Mouse (Mus musculus): Measurements from ENCODE around the gene Cfap300.

Cfap300 gene

DNA sequence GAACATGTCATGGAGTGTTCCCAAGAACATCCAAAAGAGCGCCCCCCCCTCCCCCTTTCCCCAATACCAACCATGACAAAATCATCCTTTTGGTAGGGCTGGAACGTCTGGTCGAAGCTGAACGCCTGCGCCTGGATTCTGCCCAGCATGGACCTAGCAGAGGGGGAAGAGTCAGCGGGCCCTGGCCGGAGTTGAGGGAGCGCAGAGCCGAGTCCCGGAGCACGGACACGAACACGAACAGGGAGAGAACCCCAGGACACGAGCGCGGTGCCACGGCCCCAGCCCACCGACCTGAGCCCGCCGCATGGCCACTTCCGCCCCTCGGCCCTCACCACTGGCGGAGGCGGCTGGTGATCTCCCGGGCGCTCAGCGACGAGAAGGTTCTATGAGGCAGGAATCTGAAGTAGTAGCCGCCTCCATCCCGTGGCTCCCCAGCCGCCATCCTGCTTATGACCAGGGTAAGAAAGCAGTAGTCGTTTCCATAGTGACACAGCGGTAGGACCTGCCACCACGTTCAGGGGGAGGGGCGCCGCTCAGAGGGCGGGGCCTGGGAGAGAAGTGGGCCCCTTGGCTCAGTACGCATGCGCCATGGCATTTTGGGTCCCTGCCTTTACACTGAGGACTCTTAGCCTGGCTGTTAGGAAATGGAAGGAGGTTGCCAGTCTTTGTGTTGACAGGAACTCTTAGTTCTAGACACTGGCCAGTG is at the start of gene Cfap300:
Cfap300 (minus strand) TSS at position 486 of the 706 bp plus-strand sequence.
- DNase-seq (ENCODE audit: low read depth, low spot score) = peak; percentile 92

DNA sequence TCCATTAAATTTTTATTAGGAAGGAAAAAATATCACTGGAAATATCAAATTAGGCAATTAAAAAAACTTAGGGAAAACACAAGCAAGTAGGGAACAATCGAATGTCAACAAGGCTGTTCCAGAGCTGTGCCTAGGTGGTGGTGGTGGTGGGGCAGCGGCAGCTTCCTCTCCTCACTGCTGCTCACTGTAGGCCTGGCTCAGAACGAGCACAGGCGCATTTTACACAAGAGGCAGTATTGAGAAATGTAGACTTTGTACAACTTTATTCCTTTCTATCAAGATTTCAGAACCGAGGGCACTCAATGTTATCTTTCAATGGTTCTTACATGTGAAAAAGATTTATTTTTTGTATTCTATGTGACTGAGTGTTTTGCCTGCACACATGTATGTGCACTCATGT is 36.3 kb upstream of the Cfap300 start:
- DNase-seq (ENCODE audit: low read depth, low spot score) = no peak

DNA sequence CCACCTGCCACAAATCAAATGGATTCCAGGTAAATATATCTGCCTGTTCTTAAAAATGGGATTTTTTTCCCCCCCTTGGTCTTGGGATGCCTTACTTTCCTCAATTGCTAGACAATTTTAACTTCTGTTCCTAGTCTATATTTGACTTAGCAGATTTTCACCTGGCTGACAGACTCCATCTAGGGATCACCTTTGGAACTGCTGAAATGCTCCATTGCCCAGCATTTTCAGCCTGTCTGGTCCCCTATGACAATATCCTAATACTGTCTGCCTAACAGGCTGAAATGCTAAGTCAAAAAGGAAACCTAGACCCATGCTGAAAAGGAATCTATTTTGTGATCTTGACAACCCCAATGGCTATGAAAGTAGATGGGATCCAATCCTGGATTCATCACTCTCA is 31.7 kb upstream of the Cfap300 start:
- no peak for DNase-seq (ENCODE audit: low read depth, low spot score)

DNA sequence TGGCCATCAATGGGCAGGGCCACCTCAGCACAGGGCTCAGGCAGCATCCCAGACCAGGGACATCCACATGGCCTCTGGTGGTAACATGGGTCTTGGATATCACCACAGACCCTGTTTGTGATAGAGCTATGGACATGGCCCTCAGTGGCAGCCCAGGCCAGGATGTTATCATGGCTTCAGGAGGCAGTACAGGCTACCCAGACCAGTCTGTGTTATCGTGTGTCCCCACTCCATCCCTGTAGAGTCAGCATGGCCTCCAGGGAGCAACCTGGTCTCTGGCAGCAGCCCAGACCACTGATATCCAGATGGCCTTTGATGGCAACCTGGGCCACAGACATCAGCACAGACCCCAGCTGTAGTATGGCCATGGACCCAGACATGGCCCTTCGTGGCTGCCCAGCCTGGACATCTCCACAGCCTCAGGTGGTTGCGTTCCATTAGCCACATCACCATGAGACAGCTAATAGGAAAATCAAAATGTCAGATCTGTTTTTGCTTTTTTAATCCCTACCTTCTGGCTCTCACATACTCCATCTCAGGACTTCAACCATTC is 30.7 kb upstream of the Cfap300 start:
- no peak for DNase-seq (ENCODE audit: low read depth, low spot score)

DNA sequence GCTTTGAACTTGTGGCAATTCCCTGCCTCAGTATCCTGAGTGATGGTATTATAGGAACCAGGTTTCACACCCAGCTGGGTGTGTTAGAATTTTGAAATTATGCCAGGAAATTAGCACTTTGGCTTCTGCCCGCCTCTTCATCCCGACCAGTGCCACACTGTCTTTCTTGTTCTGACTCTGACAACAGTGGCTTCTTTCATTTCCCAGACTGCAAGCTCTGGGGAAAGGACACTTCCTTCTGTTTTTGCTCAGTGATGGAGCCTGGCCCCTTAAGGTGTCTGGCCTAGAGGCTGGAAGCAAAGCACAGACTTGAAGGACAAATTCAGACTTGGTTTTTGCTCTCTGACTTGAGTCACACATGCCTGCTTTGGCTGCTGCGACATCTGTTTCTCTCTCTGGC is 17.0 kb upstream of the Cfap300 start:
- no peak for DNase-seq (ENCODE audit: low read depth, low spot score)

DNA sequence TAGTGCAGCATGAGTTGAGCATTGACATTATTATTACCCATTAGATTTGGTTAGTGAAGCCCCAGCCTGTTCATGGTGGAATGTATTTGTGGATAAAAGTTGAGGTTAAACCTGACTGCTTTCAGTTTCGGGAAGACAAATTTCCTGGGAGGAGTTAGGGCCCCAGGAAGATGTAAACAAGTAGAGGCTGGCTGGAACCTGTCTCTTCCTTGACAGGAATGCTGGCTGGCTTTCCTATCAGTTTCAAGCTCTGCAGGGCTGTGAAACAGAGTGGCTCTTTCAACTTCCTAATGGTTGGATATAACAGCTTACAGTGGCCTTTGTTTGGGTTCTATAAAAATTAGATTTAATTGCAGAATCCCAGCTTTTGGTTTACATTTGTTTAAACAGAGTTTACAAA is 12.2 kb upstream of the Cfap300 start:
- DNase-seq (ENCODE audit: low read depth, low spot score) = no peak

DNA sequence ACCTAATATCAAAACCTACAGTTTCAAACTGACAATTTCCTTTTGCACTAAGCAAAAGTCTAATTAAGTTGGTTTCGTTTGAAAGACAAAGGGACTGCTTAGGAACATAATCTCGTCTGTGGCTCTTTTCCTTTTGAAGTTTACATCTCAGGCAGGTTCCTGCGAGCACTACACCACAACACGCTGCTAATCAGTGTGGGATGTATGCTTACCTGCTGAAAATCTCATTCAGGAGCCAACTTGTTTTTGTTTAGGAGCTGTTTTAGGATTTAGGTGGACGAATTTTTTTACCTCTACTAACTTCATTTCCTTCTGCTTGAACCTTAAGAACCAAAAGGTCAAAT is 393 bp upstream of the Cfap300 start:
- DNase-seq (ENCODE audit: low read depth, low spot score) = no peak

DNA sequence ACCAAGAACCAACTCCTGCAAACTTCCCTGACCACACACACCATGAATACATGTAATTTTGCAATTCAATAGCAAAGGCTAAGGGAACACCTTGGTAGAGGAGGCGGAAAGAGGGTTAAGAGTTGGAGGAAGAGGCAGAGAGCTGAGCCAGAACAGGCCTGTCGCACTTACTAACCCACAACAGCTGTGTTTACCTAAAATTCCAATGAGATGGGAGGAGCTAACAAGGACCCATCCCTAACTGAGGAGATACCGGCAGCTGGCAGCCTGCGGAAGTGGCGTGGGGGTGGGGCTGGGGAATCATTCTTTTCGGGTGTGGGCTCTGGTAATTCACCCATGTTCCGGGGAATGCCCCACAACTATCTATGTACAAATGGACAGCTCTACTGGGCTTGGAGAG is 7.1 kb downstream of the Cfap300 start:
- DNase-seq (ENCODE audit: low read depth, low spot score) = no peak

DNA sequence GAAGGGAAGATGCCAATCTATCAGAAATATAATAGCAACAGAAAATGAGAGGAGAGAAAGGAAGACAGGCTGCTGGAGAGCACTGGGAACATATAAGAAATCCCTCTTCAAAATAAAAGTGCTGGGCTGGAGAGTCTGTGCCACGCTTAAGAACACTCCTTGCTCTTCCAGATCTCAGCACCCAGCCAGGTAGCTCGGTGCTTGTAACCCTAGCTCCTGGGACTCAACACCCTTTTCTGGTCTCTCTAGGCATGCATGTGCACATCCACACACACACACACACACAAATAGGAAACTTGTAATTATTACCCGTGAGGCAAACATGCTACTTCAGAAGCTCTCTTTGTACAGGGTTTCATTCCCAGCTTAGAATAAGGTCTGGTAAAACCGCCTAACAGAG is 7.5 kb downstream of the Cfap300 start:
- DNase-seq (ENCODE audit: low read depth, low spot score) = no peak

DNA sequence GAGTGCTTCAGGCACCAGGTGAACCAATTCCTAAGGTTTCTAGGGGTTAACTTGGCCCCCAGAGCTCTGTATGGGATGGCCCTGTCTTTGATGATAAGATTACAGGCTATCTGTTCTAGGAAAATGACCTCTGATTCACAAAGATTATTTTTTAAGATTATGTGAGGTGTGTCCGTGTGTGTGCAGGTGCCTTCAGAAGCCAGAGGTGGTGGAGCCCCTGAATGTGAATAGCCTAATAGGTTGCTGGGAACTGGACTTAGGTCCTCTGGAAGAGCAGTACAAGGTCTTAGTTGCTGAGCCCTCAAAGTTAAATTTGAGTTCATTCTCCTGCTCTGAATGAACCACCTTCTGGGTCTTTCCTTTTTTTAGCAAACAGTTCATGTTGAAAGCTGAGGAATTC is 8.5 kb downstream of the Cfap300 start:
- DNase-seq (ENCODE audit: low read depth, low spot score) = no peak

DNA sequence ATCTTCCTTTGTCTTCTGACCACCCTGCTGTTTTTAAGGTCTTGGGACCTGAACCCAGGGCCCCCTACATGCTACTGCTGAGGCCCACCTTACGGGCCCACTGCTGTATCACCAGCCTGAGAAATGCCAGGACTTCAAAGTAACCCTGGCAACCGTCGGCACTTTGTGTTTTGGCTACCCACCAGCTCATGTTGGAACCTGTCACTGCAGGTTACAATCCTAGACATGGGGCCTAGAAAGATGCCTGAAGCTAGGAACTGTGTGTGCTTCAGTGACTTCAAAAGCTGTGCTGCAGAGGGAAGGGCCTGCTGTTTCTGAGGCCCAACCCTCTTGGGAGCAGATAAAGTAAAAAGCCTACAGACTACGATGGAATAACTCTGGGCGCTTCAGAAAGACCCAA is 9.8 kb downstream of the Cfap300 start:
- no peak for DNase-seq (ENCODE audit: low read depth, low spot score)

DNA sequence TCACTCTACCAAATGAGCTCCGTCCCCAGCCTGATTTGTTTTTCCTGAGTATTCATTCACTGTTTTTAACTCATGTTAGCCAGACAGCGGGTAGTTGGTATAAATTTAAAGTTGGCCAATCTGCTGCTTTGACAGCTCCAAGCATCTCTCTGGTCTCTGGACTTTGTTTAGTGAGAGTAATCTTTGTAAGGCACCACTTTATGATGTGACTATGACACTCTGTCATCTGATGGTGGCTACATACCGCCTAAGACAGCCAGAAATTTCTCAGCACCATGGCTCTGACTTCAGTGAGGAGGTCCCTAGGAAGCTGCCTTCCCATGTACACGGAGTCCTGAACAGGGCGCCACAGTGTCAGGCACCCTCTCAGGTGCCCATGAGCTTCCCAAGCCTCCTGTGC is 24.0 kb downstream of the Cfap300 start:
- DNase-seq (ENCODE audit: low read depth, low spot score) = no peak

DNA sequence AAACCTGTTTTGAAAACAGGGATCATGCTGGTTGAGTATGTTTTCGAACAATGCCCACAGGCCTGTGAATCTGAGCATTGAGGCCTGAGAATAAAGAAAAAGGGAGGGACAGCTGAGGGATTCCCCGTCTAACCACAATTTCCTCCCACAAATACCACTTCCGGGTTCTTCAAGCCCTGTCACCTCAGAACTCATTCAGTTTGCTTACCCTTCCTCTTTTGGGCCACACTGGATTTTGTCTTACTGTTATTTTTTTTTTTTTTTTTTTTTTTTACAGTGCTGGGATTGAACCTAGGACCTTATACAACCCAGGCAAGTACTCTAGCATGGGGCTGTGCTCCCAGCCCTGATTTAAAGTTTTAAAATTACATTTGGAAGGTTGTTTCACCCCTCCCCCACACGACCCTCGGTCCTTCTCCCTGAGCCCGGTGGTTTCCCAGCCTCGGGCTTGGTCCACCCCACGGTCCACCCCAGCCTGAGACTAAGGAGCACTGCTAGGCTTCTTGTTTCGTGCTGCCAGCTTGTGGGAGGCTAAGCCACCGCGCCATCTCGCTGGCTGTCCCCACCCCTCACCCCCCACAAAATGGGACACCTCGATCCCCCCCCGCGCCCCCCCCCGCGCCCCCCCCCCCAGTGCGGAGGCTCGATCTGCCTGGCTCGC is 25.2 kb downstream of the Cfap300 start:
- DNase-seq (ENCODE audit: low read depth, low spot score) = no peak

DNA sequence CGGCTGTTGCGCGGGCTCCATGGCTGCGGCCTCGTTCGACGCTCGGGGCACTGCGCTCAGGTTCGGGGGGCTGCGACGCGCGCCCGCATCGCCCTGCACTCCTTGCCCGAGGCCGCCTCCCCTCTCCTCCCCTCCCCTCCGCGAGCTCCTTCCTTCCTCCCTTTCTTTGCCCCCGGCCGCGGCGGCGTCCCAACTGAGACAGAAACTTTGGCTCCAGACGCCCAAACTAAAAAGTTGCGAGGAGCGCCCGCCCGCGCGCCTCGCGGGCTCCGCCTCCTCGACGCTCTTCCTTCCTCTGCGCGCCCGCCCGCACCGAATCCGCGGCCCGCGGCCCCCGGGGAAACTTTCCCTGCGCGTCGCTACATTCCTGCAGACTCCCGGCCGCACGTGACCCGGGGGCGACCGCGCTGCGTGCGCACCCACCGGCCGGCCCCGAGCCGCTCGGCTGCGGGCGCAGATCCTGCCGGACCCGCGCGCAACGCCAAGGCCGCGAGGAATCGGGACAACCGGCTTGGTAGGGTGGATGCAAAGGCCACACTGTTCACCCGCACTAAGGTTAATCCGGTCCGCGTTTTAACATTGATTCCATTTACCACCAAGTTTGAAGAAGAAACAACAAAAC is 38.1 kb downstream of the Cfap300 start, which contains the start of gene Yap1:
Yap1 (minus strand) TSS at position 227 of the 622 bp plus-strand sequence.
- DNase-seq (ENCODE audit: low read depth, low spot score) = peak; percentile 88

DNA sequence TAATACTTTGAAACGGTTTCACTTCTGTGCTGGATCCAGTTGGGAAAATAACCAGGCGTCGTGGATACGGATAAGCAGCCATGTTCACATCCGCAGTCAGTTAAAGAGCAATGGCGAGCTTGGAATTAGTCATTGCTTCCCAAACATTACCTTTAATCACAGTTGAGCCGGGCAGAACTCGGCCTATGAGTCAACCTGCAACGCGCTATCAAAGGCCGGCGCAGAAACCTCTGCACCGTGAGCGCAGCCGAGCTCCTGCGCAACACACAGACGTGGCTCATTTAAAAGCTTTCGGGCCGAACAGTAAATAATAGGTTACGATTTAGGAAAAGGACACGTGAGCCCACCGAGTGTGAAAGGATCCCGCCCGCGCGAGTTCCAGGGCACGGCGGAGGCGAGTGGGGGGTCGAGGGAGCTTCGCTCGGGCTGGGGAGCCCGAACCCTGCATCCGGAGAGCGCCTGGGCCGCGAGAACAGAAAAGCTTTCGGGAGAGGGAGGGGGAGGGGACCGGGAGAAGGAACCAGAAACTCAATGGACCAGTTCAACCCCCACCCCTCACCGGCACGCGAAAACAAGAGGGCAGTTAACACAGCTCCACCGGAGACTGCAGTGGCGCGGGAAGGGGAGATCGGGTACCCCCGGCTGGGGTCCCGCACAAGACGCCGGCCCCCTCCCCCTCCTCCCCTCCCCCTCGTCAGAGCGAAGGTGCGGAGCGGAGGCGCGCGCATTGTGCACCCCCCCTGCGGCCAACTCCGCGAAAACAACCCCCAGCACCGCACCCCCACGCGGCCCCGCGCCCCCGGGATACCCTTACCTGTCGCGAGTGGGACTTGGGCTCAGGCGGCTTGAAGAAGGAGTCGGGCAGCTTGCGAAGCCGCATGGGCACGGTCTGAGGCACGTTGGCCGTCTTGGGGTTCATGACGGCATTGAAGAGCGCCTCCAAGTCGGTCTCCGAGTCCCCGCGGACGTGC is 39.0 kb downstream of the Cfap300 start:
- peak; percentile 46 for DNase-seq (ENCODE audit: low read depth, low spot score)

DNA sequence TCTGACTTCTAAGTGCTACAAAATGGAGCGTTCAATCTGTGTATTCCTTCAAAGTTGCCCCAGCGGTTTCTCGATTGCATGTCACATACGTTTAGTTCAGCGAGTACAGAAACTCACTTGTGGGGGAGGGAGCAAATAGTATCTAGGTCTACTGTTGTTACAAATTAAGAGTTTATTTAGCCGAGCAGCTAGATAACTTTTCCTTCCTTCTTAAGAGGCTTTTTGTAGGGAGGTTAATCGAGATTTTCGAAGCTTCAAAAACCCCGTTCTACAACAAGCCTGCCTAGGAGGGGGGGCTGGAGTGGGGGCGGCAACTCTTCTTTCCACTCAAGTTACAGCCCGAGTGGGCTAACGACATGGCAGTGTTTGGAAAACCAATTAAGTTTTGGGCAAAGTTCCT is 39.8 kb downstream of the Cfap300 start:
- DNase-seq (ENCODE audit: low read depth, low spot score) = no peak

DNA sequence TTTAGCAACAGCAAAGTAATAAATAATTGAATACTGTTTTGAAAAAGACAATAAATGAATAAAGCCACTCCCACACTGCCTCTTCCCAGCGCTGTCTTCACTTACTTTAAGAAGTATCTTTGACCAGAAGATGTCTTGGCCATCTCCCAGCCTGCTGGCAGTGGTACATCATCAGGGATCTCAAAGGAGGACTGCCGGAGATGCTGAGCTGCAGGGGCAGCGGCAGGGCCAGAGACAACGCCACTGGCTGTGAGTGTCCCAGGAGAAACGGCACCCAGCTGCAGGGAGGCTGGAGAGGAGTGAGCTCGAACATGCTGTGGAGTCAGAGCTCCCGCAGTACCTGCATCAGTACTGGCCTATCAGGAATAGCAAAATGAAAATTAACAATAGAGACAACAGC is 41.3 kb downstream of the Cfap300 start:
- no peak for DNase-seq (ENCODE audit: low read depth, low spot score)

DNA sequence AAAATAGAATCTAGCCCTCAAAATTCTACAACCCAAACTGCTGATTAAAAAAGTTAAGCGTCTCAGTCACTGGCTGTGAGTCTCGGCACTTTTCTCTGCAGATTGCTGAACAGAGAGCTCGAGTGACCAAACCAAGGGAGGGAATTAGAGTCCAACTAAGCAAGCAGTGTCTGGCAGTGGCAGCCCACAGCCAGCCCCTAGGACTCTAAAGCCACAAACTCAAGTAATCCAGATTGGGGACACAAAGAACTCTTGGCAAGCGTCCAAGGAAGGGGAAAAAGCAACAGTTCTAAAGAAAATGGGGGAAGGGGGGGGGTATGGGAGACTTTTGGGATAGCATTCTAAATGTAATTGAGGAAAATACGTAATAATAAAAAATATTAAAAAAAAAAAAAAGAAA is 48.3 kb downstream of the Cfap300 start:
- DNase-seq (ENCODE audit: low read depth, low spot score) = no peak

DNA sequence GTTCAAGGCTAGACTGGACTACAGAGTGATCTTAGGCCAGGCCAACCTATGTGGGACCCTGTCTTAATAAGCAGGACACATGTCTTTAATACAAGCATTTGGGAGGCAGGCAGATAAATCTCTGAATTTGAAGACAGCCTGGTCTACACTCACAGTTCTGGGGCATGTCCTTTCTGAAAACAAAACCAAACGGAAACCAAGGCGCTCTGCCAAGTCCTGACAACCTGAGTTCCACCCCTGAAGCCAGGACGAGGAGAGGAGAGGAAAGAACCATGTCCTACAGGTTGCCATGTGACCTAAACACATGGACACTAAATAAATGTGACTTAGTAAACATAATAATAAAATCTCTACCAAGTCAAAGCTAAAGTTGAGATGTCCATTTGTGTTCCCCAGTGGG is 50.0 kb downstream of the Cfap300 start:
- DNase-seq (ENCODE audit: low read depth, low spot score) = no peak

DNA sequence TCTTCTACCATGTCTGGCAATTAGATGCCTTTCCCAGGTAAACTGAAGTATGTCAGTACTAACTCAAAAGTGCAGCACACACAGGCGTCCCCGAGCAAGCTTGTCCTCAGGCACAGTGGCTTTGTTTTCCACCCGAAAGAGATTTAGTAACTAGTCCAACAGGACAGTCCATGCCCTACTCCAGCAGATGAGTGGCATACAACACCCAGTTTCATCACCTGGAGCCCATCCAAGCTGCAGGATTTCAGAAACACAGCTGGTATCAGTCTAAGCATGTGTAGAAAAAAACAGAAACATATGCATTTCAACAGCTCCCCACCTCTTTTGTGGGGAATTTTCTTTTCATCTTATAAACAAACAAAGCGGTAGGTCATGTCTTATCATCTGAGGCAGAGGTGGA is 51.7 kb downstream of the Cfap300 start:
- no peak for DNase-seq (ENCODE audit: low read depth, low spot score)

DNA sequence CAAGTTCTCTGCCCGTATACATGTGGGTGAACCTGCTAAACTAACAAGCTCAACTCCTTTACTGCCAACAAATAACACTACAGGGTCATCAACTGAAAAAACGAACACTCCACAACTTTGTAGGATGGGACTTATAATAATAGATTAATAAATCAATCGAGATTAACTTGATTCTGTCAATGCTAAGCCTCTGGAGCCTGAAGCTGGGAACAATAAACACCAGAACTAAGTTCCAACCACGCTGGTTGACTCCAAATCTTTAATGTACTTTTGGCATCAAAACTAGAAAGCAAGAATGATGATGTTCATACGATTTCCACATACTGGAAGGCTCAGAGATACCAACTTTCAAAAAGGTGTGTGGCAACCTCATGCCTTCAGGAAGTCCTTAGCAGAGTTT is 55.5 kb downstream of the Cfap300 start:
- no peak for DNase-seq (ENCODE audit: low read depth, low spot score)

DNA sequence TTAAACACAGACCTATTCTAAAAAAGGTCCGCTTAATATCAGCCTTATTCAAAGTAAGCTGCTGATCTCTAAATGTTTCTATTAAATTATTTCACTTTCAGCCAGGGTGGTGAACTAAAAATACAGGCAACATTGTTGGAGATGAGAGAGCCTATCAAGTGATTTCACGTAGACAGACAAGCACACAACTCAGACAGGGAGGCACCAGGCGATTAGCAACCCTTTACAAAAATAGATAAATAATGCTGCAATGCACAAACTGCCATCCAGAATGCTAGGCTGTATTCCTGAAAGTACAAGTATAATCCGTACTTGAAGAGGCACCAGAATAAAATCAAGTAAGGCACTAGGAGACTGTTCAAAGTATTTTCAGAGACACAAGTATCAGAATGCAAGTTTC is 58.3 kb downstream of the Cfap300 start:
- DNase-seq (ENCODE audit: low read depth, low spot score) = no peak
